Mouse (Mus musculus): Measurements from ENCODE around the gene Cntfr.

DNA sequence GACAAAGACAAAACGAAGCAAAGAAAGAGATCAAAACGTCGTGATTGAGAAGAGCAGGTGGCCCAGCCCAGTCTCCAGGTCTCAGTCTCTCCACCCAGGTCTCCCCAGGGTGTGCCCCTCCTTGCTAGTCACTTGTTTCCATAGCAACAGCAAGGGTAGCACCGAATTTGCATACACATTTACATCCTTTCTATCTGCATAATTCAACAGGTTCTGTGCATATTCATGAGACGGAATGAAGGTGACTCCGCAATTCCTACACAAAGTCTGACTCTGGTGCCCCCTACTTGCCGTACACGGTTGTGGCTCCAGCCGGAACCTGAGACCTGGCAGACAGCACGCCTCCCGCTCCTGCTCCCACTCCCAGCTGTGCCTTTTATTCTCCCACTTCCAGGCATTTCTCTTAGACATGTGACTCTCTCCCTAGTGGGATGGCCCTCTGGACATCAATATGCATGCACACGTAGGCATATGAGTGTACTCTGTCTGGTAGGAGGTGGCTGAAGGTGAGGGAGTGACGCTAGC, 10.2 kb upstream of the Cntfr start:
- peak; percentile 77 for TF ChIP-seq CTCF (IDR thresholded peaks at IDR 0.05)
- no peak for TF ChIP-seq EP300 (IDR thresholded peaks at IDR 0.05)
